Mouse (Mus musculus) liver, adult (tissue): Measurements from ENCODE around the gene Arxes1.
"Not testable (repeated sequence)": the region's sequence is repeated elsewhere in the genome, so short reads cannot be mapped to it uniquely, and the experiment has no call there.

ENCODE experiments used
- GATA4 ChIP-seq: IDR thresholded peaks from 2 replicates; pipeline ENCODE4 v1.6.1; 2014; ENCODE audit warnings: mild to moderate bottlenecking, low read length; ENCODE audit not compliant: insufficient replicate concordance

Gene Arxes1

GRCm38 (mm10) chrX:136032799-136033763, at the start of gene Arxes1:
Arxes1 (plus strand) TSS chrX:136033367.
- not testable (repeated sequence) for TF ChIP-seq GATA4

- TF ChIP-seq GATA4, result no peak
Observed at GRCm38 (mm10) chrX:135984539-135985260, 48.5 kb upstream of the Arxes1 start.

- no peak for TF ChIP-seq GATA4
Observed at GRCm38 (mm10) chrX:135986267-135986666, 46.9 kb upstream of the Arxes1 start.

- no peak for TF ChIP-seq GATA4
Observed at GRCm38 (mm10) chrX:135990661-135991060, 42.5 kb upstream of the Arxes1 start.

- not testable (repeated sequence) for TF ChIP-seq GATA4
Observed at GRCm38 (mm10) chrX:135993664-135994119, 39.5 kb upstream of the Arxes1 start, which contains the start of gene Arxes2. Arxes2 (plus strand) TSS chrX:135993824.

GRCm38 (mm10) chrX:136007199-136007843, 25.8 kb upstream of the Arxes1 start:
- TF ChIP-seq GATA4, result no peak

- TF ChIP-seq GATA4, result no peak
Observed at GRCm38 (mm10) chrX:136014392-136014791, 18.8 kb upstream of the Arxes1 start.

GRCm38 (mm10) chrX:136030331-136030730, 2.8 kb upstream of the Arxes1 start:
- TF ChIP-seq GATA4, result no peak

GRCm38 (mm10) chrX:136043726-136044125, 10.6 kb downstream of the Arxes1 start:
- no peak for TF ChIP-seq GATA4

GRCm38 (mm10) chrX:136047528-136047927, 14.4 kb downstream of the Arxes1 start:
- no peak for TF ChIP-seq GATA4

GRCm38 (mm10) chrX:136051219-136051618, 18.1 kb downstream of the Arxes1 start:
- no peak for TF ChIP-seq GATA4

- TF ChIP-seq GATA4, result no peak
Observed at GRCm38 (mm10) chrX:136060698-136061097, 27.5 kb downstream of the Arxes1 start.

- TF ChIP-seq GATA4, result not testable (repeated sequence)
Observed at GRCm38 (mm10) chrX:136068020-136068419, 34.9 kb downstream of the Arxes1 start, which contains the start of gene Bex2. Bex2 (minus strand) TSS chrX:136068236.
